ENCODE assay signal across 24 mouse cellular contexts in genomic region chr9:64122601-64123000, GRCm38 (mm10). TPM values are rescaled to one million over a fixed set of nuclear protein-coding genes. Genes with fewer than 3 reads are reported as not detected.
"Had no signal": no experiment of that assay in that cellular context is flagged by ENCODE, and none has a peak within 500 bp of the region (broad histone marks: within the 10 kb centered on the region; RNA-seq: fewer than 3 reads in every experiment).

No protein-coding gene starts in this region.

- H3K27me3 ChIP-seq: lung, embryonic 15.5 days; midbrain, embryonic 13.5 days; midbrain, embryonic 15.5 days; neural tube, embryonic 13.5 days; neural tube, embryonic 15.5 days; stomach, embryonic 15.5 days had no signal

- H3K4me3 ChIP-seq: lung, embryonic 15.5 days; megakaryocyte, embryonic 14.5 days; midbrain, embryonic 13.5 days; midbrain, embryonic 15.5 days; myocyte; neural tube, embryonic 13.5 days; neural tube, embryonic 15.5 days; stomach, embryonic 15.5 days had no signal

- H3K27ac ChIP-seq: lung, embryonic 15.5 days; macrophage; midbrain, embryonic 13.5 days; midbrain, embryonic 15.5 days; neural tube, embryonic 13.5 days; neural tube, embryonic 15.5 days; stomach, embryonic 15.5 days; stomach, postnatal 0 days had no signal

- H3K9ac ChIP-seq: lung, embryonic 15.5 days; midbrain, embryonic 13.5 days; midbrain, embryonic 15.5 days; neural tube, embryonic 13.5 days; neural tube, embryonic 15.5 days; stomach, embryonic 15.5 days had no signal

- H3K36me3 ChIP-seq: lung, embryonic 15.5 days; midbrain, embryonic 13.5 days; midbrain, embryonic 15.5 days; neural tube, embryonic 13.5 days; neural tube, embryonic 15.5 days; stomach, embryonic 15.5 days had no signal

- H3K4me1 ChIP-seq: midbrain, embryonic 13.5 days; midbrain, embryonic 15.5 days; neural tube, embryonic 13.5 days; neural tube, embryonic 15.5 days; stomach, embryonic 15.5 days had no signal

- H3K4me2 ChIP-seq: lung, embryonic 15.5 days; midbrain, embryonic 11.5 days; midbrain, embryonic 13.5 days; midbrain, embryonic 15.5 days; neural tube, embryonic 13.5 days; neural tube, embryonic 15.5 days; stomach, embryonic 15.5 days had no signal

- ATAC-seq: lung, postnatal 0 days; midbrain, embryonic 13.5 days; midbrain, embryonic 15.5 days had no signal

- DNase-seq: lung, adult 18-20 months; lung, postnatal 14 days; lung, postnatal 36 days; retina, postnatal 1 day; right cerebral cortex, adult 18-20 months; thymus, adult 2 months; thymus, postnatal 25 days; thymus, postnatal 4 days had no signal

- H3K9me3 ChIP-seq: lung, embryonic 15.5 days; midbrain, embryonic 13.5 days; midbrain, embryonic 15.5 days; neural tube, embryonic 13.5 days; neural tube, embryonic 15.5 days; stomach, embryonic 15.5 days had no signal

RNA-seq across cellular contexts. Expression of gene Lctl, which starts 5.7 kb away (rescaled TPM):
- total RNA-seq: megakaryocyte progenitor cell, adult 5-6 weeks had no signal
- polyA plus RNA-seq: liver, embryonic 16.5 days; lung, embryonic 15.5 days; lung, postnatal 0 days; macrophage; midbrain, embryonic 11.5 days; midbrain, embryonic 13.5 days; midbrain, embryonic 15.5 days; neural tube, embryonic 11.5 days; neural tube, embryonic 13.5 days; neural tube, embryonic 15.5 days; spleen, adult 2 months; stomach, embryonic 15.5 days had no signal
